Mouse (Mus musculus): ENCODE measurements at regions not wholly inside any gene's neighbourhood (a gene's known extent, or its start where the extent isn't known, plus 50 kb on each side); places are given as distances from the start of the nearest gene placed in this dataset.

DNA sequence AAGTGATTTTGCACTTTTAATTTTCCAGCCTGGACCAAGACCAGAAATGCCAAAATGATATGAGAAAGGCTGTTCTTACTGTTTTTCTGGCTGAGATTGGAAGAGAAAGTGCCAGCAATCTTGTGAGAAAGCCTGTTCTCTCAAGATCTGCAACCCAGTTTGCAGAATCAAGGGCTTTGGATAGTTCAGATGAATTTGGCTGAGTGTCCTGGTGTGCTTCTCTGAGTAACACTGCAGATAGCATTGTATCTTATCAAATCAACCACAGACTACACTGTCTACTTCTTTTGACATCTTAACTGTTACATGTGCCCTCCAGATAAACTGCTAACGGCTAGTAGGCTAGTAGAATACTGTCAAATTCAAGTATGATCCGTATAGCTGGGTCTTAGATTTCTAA is 371.5 kb upstream of the Nr2f1 start:
- no peak for TF ChIP-seq CTCF (conservative IDR thresholded peaks at IDR 0.05; ENCODE audit: insufficient read depth, insufficient read length, low read depth, low read length)
- TF ChIP-seq POLR2A (IDR thresholded peaks at IDR 0.05; ENCODE audit: low read depth, low read length): no peak
